Mouse (Mus musculus): ENCODE data around the gene Setdb1. TPM values are rescaled to one million over a fixed set of nuclear protein-coding genes. Genes with fewer than 3 reads are reported as not detected.
"Not testable (repeated sequence)": the region's sequence is repeated elsewhere in the genome, so short reads cannot be mapped to it uniquely, and the experiment has no call there.

Setdb1 gene
- polyA plus RNA-seq, 1 experiment from 2014 or later = 60.9 TPM

- H3K27ac ChIP-seq (ENCODE audit: low read depth, low read length) = no peak overlapping the region
- H3K4me3 ChIP-seq (ENCODE audit: low read depth, low read length) = no peak overlapping the region
- peaks cover 37% of the 10 kb centered on the region for H3K36me3 ChIP-seq (ENCODE audit: control insufficient read depth, insufficient read depth, low read length)
- DNase-seq (ENCODE audit: low spot score, missing footprints) (no peak), ATAC-seq (ENCODE audit: low FRiP score) (no peak)
- no peak overlapping the region for H3K9ac ChIP-seq (ENCODE audit: low read length)
- H3K9me3 ChIP-seq (ENCODE audit: control insufficient read depth, low read length) = peaks cover 5% of the 10 kb centered on the region; the same call in 1 of the 2 replicates
- no peak overlapping the region for H3K4me2 ChIP-seq
- H3K27me3 ChIP-seq (ENCODE audit: control insufficient read depth, insufficient read depth, low read length) = no peaks in the 10 kb centered on the region
- H3K4me1 ChIP-seq (ENCODE audit: control insufficient read depth, insufficient read depth, low read length) = no peaks in the 10 kb centered on the region
Observed at GRCm38 (mm10) chr3:95349491-95349890, 7.5 kb downstream of the Setdb1 start.

GRCm38 (mm10) chr3:95348343-95348742, 8.7 kb downstream of the Setdb1 start:
- not testable (repeated sequence) for H3K27me3 ChIP-seq (ENCODE audit: control insufficient read depth, insufficient read depth, low read length); H3K9ac ChIP-seq (ENCODE audit: low read length); H3K9me3 ChIP-seq (ENCODE audit: control insufficient read depth, low read length); ATAC-seq (ENCODE audit: low FRiP score); H3K4me3 ChIP-seq (ENCODE audit: low read depth, low read length); H3K27ac ChIP-seq (ENCODE audit: low read depth, low read length); H3K4me1 ChIP-seq (ENCODE audit: control insufficient read depth, insufficient read depth, low read length); H3K4me2 ChIP-seq
- peak; percentile 14 for DNase-seq (ENCODE audit: low spot score, missing footprints)
- 98% methylated on average over 5 of the region's 5 CpGs for WGBS
- H3K36me3 ChIP-seq (ENCODE audit: control insufficient read depth, insufficient read depth, low read length) = peaks cover 37% of the 10 kb centered on the region

- H3K9ac ChIP-seq (ENCODE audit: low read length) = no peak overlapping the region
- H3K36me3 ChIP-seq (ENCODE audit: control insufficient read depth, insufficient read depth, low read length) = peaks cover 36% of the 10 kb centered on the region
- no peak overlapping the region for H3K4me2 ChIP-seq
- no peak overlapping the region for H3K27ac ChIP-seq (ENCODE audit: low read depth, low read length)
- no peaks in the 10 kb centered on the region for H3K4me1 ChIP-seq (ENCODE audit: control insufficient read depth, insufficient read depth, low read length)
- DNase-seq (ENCODE audit: low spot score, missing footprints) (no peak), ATAC-seq (ENCODE audit: low FRiP score) (no peak)
- no peak overlapping the region for H3K4me3 ChIP-seq (ENCODE audit: low read depth, low read length)
- 93% methylated on average over 7 of the region's 7 CpGs for WGBS
- no peaks in the 10 kb centered on the region for H3K27me3 ChIP-seq (ENCODE audit: control insufficient read depth, insufficient read depth, low read length)
- peaks cover 5% of the 10 kb centered on the region; the same call in 1 of the 2 replicates for H3K9me3 ChIP-seq (ENCODE audit: control insufficient read depth, low read length)
Observed at GRCm38 (mm10) chr3:95346454-95346853, 10.5 kb downstream of the Setdb1 start.

GRCm38 (mm10) chr3:95343356-95344000, 13.5 kb downstream of the Setdb1 start:
- not testable (repeated sequence) for H3K4me2 ChIP-seq; H3K4me1 ChIP-seq (ENCODE audit: control insufficient read depth, insufficient read depth, low read length); H3K27ac ChIP-seq (ENCODE audit: low read depth, low read length); H3K9ac ChIP-seq (ENCODE audit: low read length); H3K27me3 ChIP-seq (ENCODE audit: control insufficient read depth, insufficient read depth, low read length); DNase-seq (ENCODE audit: low spot score, missing footprints); H3K9me3 ChIP-seq (ENCODE audit: control insufficient read depth, low read length); ATAC-seq (ENCODE audit: low FRiP score); H3K4me3 ChIP-seq (ENCODE audit: low read depth, low read length)
- peaks cover 48% of the 10 kb centered on the region for H3K36me3 ChIP-seq (ENCODE audit: control insufficient read depth, insufficient read depth, low read length)
- WGBS = 93% methylated on average over 9 of the region's 9 CpGs

- H3K4me2 ChIP-seq = no peak overlapping the region
- no peak overlapping the region for H3K27ac ChIP-seq (ENCODE audit: low read depth, low read length)
- peaks cover 58% of the 10 kb centered on the region for H3K36me3 ChIP-seq (ENCODE audit: control insufficient read depth, insufficient read depth, low read length)
- H3K9me3 ChIP-seq (ENCODE audit: control insufficient read depth, low read length) = no peaks in the 10 kb centered on the region
- no peaks in the 10 kb centered on the region for H3K4me1 ChIP-seq (ENCODE audit: control insufficient read depth, insufficient read depth, low read length)
- H3K27me3 ChIP-seq (ENCODE audit: control insufficient read depth, insufficient read depth, low read length) = no peaks in the 10 kb centered on the region
- DNase-seq (ENCODE audit: low spot score, missing footprints) (no peak), ATAC-seq (ENCODE audit: low FRiP score) (no peak)
- no peak overlapping the region for H3K4me3 ChIP-seq (ENCODE audit: low read depth, low read length)
- H3K9ac ChIP-seq (ENCODE audit: low read length) = no peak overlapping the region
- 92% methylated on average over 4 of the region's 4 CpGs for WGBS
Observed at GRCm38 (mm10) chr3:95338251-95338650, 18.8 kb downstream of the Setdb1 start.

GRCm38 (mm10) chr3:95337345-95337744, 19.7 kb downstream of the Setdb1 start:
- Histone ChIP-seq H3K9me3 (ENCODE audit: control insufficient read depth, low read length) (no peaks in the 10 kb centered on the region), H3K27ac (ENCODE audit: low read depth, low read length) (no peak overlapping the region), H3K27me3 (ENCODE audit: control insufficient read depth, insufficient read depth, low read length) (no peaks in the 10 kb centered on the region), H3K4me1 (ENCODE audit: control insufficient read depth, insufficient read depth, low read length) (no peaks in the 10 kb centered on the region), H3K9ac (ENCODE audit: low read length) (no peak overlapping the region), H3K4me2 (no peak overlapping the region), H3K36me3 (ENCODE audit: control insufficient read depth, insufficient read depth, low read length) (peaks cover 58% of the 10 kb centered on the region), H3K4me3 (ENCODE audit: low read depth, low read length) (no peak overlapping the region)
- DNase-seq (ENCODE audit: low spot score, missing footprints) = no peak
- WGBS = 90% methylated on average over 4 of the region's 4 CpGs
- ATAC-seq (ENCODE audit: low FRiP score) = no peak

GRCm38 (mm10) chr3:95331528-95331927, 25.5 kb downstream of the Setdb1 start:
- Histone ChIP-seq H3K4me1 (ENCODE audit: control insufficient read depth, insufficient read depth, low read length) (no peaks in the 10 kb centered on the region), H3K4me2 (no peak overlapping the region), H3K27ac (ENCODE audit: low read depth, low read length) (no peak overlapping the region), H3K4me3 (ENCODE audit: low read depth, low read length) (no peak overlapping the region), H3K9me3 (ENCODE audit: control insufficient read depth, low read length) (no peaks in the 10 kb centered on the region), H3K27me3 (ENCODE audit: control insufficient read depth, insufficient read depth, low read length) (no peaks in the 10 kb centered on the region), H3K9ac (ENCODE audit: low read length) (no peak overlapping the region), H3K36me3 (ENCODE audit: control insufficient read depth, insufficient read depth, low read length) (peaks cover 32% of the 10 kb centered on the region)
- ATAC-seq (ENCODE audit: low FRiP score) (no peak), DNase-seq (ENCODE audit: low spot score, missing footprints) (no peak)
- WGBS = 85% methylated on average over 1 of the region's 1 CpGs

GRCm38 (mm10) chr3:95328803-95329404, 28.1 kb downstream of the Setdb1 start:
- 91% methylated on average over 1 of the region's 1 CpGs for WGBS
- no peak overlapping the region for H3K4me2 ChIP-seq
- peaks cover 41% of the 10 kb centered on the region for H3K36me3 ChIP-seq (ENCODE audit: control insufficient read depth, insufficient read depth, low read length)
- no peak overlapping the region for H3K4me3 ChIP-seq (ENCODE audit: low read depth, low read length)
- no peak overlapping the region for H3K9ac ChIP-seq (ENCODE audit: low read length)
- no peak for ATAC-seq (ENCODE audit: low FRiP score)
- H3K4me1 ChIP-seq (ENCODE audit: control insufficient read depth, insufficient read depth, low read length) = no peaks in the 10 kb centered on the region
- no peaks in the 10 kb centered on the region for H3K27me3 ChIP-seq (ENCODE audit: control insufficient read depth, insufficient read depth, low read length)
- no peak overlapping the region for H3K27ac ChIP-seq (ENCODE audit: low read depth, low read length)
- no peak for DNase-seq (ENCODE audit: low spot score, missing footprints)
- H3K9me3 ChIP-seq (ENCODE audit: control insufficient read depth, low read length) = no peaks in the 10 kb centered on the region

GRCm38 (mm10) chr3:95324454-95325144, 32.4 kb downstream of the Setdb1 start:
- no peak for ATAC-seq (ENCODE audit: low FRiP score)

More at GRCm38 (mm10) chr3:95324454-95325144, 32.4 kb downstream of the Setdb1 start:
- Histone ChIP-seq H3K36me3 (ENCODE audit: control insufficient read depth, insufficient read depth, low read length) (peaks cover 53% of the 10 kb centered on the region), H3K4me2 (no peak overlapping the region), H3K27ac (ENCODE audit: low read depth, low read length) (no peak overlapping the region), H3K4me3 (ENCODE audit: low read depth, low read length) (no peak overlapping the region), H3K9me3 (ENCODE audit: control insufficient read depth, low read length) (no peaks in the 10 kb centered on the region), H3K9ac (ENCODE audit: low read length) (no peak overlapping the region), H3K4me1 (ENCODE audit: control insufficient read depth, insufficient read depth, low read length) (no peaks in the 10 kb centered on the region; the same call in 1 of the 2 replicates), H3K27me3 (ENCODE audit: control insufficient read depth, insufficient read depth, low read length) (no peaks in the 10 kb centered on the region)
- WGBS = 96% methylated on average over 6 of the region's 6 CpGs
- DNase-seq (ENCODE audit: low spot score, missing footprints) = no peak

Measured in midbrain, embryonic 11.5 days (tissue).